Mouse (Mus musculus) CD4-positive, CD25-positive, alpha-beta regulatory T cell, adult 2 months (primary cell): ENCODE data around the gene Sec24c.

ENCODE experiments used
- DNase-seq: peaks from one replicate; pipeline ENCODE4 v3.0.0-alpha.2; 2012; ENCODE audit warnings: low read depth, low spot score

The Sec24c gene

DNA sequence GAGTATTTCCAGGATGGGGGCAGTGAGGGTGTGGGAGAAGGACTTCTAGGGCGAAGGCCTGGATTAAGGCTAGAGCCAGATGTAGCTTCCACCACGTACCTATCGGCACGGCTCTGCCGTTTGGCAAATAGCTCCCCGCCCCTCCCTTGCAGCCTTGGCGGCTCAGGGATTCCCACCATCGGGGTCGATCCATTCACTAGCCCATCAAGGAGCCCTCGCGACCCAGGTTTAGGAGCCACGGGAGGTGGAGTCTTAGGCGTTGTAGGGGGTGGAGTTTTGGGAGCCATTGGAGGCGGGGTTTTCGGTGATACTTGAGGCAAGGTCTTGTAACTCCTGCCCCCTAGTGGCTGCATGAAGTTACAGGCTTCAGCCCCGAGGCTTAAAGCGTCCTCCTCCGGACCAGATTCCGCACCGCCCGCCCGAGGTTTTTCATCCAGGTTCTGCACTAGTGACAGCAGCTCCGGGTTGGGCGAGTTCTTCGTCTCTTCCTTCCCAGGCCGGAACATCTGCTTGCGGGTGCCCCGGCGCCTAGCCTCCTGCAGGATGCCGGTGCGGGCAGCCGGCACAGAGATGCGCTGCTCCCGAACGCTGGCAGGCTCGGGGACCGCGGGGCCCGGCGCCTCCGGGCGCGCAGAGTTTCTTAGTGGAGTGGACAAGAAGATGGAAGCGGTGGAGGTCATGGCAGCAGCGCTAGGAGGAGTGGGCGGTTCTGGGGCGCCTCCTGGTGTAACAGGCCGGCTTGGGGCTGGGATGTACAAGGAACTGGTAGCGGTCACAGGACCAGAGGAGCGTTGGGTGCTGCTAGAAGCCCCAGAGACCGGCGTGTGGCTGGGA is 13.1 kb upstream of the Sec24c start:
- DNase-seq: peak; percentile 97

- DNase-seq: no peak
Measured at GRCm38 (mm10) chr14:20661661-20662331, 12.3 kb upstream of the Sec24c start.

DNA sequence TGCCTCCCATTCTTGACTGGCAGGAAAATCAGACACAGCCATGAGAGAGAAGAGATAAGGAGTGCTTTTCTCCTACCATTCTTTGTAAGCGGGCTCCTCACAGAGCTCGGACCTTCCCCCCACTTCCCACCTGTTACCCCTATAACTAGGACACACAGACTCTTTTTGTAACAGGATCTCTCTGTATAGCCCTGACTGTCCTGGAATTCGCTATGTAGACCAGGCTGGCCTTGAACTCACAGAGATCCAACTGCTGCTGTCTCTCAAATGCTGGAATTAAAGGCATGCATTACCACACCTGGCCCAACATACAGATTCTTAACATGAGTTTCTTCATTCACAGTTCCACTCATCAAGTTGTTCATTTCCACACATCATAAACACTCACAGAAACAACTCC is 11.4 kb upstream of the Sec24c start:
- DNase-seq: no peak

- no peak for DNase-seq
Measured at GRCm38 (mm10) chr14:20663601-20664000, 10.5 kb upstream of the Sec24c start.

GRCm38 (mm10) chr14:20664436-20664835 is 9.7 kb upstream of the Sec24c start:
- no peak for DNase-seq

DNA sequence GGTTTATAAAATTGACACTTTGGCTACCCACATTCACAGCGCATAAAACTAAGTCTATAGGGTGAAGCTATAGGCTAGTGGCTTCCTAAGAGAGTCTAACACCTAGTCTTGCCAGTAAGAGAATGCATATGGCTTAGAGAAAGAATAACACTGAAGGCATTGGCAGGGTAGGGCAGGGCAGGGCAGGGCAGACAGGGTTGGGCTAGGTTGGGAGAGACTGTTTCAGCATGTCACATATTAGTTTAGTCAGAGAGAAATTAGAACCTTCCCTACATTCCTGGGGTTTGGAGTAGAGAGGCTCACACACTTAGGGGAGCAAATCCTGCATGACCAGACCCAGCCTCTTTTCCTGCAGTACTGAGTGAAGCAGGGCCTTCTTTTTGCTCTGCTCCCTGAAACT is 6.6 kb upstream of the Sec24c start:
- DNase-seq: no peak

DNA sequence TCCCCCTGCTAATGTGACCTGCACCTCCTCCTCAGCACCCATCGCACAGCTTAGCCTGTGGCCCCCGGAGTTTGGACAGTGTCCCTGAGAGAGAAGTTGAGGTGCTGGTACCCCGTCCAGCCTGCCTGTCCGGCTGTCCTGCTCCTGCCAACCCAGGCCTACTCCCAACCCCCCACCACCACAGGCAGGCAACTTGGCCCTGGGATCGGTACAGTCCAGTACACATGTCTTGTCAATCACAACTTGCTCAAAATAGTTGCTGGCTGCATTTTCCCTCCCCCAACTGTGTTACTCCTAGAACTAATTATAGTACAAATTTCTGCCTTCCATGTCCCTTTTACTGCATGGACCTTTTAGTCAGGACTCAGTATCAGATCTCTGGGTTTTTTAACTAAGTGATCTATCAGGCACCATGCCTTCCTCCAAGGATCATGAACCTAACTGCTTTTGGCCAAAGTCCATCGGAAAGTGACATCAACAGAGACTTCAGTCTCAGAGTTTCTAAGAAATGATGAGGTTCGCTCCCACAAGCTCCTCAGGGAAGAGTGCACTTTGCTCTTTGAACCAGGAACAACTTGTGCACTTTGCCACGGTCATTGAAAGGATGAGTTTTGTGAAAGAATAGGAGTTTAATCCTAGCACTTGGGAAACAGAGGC is 5.8 kb upstream of the Sec24c start, which contains the start of gene Synpo2l:
Synpo2l (minus strand) TSS at position 201 of the 657 bp plus-strand sequence.
- no peak for DNase-seq

DNA sequence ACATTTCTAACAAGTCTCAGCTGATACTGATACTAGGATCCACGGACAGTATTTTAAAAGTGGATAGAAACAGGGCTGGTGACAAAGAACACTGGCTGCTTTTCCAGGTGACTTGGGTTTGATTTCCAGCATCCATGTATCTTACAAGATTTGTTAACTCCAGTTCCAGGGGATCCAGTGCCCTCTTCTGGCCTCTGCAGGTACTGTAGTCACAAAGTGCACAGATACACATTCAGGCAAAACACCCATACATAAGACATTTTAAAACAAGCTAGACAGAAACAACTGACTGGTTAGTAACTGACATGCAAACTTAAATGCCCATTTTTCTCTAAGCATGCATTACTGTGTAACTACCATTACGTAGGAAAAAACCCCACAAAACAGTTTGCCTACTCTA is 1.1 kb upstream of the Sec24c start:
- DNase-seq: peak; percentile 71

GRCm38 (mm10) chr14:20673735-20674063 is 409 bp upstream of the Sec24c start:
- no peak for DNase-seq

DNA sequence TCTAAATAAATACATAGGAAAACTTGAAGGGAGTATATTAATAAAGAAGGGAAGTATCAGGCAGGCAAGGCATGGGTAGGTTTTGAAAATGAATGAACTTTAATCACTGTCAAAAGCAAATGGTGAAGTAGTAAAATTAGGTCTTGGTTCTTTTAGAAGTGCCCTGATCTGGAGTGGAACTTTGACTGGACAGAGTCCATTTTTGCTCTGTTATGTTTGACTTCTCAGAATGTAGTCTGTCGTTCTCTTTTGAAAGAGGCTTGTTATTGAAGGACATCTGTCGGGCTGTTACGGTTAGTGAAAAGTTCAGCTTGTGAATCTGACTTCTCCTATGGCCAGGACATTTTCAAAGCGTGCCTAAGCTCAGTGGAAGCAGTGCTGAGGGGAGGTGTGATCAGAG is 3.8 kb downstream of the Sec24c start:
- DNase-seq: no peak

- DNase-seq: no peak
Measured at GRCm38 (mm10) chr14:20681742-20682141, 7.6 kb downstream of the Sec24c start.

- DNase-seq: peak; percentile 89
Measured at GRCm38 (mm10) chr14:20682498-20682897, 8.4 kb downstream of the Sec24c start.

GRCm38 (mm10) chr14:20686576-20686975 is 12.5 kb downstream of the Sec24c start:
- no peak for DNase-seq

GRCm38 (mm10) chr14:20689009-20689408 is 14.9 kb downstream of the Sec24c start:
- no peak for DNase-seq

DNA sequence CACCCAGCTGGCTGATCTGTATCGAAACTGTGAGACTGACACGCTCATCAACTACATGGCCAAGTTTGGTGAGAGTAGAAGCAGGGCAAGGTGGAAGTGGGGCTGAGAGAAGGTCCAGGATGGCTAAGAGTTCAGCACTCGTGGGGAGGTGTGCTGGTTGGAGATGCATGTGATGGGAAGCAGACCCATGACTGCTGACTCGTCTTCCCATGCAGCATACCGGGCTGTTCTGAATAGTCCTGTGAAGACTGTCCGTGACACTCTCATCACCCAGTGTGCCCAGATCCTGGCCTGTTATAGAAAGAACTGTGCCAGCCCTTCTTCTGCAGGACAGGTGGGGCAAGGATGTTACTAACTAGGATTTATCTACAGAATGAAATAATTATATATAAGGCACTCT is 17.7 kb downstream of the Sec24c start:
- DNase-seq: no peak

GRCm38 (mm10) chr14:20693589-20694101 is 19.5 kb downstream of the Sec24c start:
- DNase-seq: no peak

GRCm38 (mm10) chr14:20694185-20694883 is 20.2 kb downstream of the Sec24c start:
- DNase-seq: no peak

DNA sequence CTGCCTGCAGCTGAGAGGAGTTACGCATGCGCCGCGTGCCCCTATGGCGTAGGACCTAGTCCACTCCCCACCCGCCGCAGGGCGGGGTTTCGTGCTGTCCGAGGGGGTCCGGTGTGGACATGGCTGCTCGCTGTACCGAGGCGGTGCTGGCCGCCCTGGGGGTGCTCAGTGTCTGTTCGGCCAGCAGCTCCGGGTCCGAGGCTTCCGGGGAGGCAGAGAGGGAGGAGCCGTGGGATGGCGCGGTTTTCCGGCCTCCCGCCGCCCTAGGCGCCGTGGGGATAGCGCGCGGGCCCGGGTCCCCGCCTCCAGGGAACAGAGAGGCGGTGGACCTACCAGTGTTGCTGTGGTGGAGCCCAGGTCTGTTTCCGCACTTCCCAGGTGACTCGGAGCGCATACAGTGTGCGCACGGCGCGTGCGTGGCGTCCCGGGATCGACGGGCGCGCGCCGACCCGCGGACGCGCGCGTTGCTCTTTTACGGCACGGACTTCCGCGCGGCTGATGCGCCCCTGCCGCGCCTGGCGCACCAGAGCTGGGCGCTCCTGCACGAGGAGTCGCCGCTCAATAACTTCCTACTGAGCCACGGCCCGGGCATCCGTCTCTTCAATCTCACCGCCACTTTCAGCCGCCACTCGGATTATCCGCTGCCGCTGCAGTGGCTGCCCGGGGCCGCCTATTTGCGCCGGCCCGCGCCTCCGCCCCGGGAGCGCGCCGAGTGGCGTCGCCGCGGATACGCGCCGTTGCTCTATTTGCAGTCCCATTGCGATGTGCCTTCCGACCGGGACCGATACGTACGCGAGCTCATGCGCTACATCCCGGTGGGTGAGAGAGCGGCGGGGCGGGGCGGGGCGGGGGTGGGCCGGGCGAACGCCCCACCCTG is 21.0 kb downstream of the Sec24c start, which contains the start of gene Fut11:
Fut11 (plus strand) TSS at position 85 of the 877 bp plus-strand sequence.
- DNase-seq: peak; percentile 93

- no peak for DNase-seq
Measured at GRCm38 (mm10) chr14:20695761-20696520, 21.8 kb downstream of the Sec24c start.

DNA sequence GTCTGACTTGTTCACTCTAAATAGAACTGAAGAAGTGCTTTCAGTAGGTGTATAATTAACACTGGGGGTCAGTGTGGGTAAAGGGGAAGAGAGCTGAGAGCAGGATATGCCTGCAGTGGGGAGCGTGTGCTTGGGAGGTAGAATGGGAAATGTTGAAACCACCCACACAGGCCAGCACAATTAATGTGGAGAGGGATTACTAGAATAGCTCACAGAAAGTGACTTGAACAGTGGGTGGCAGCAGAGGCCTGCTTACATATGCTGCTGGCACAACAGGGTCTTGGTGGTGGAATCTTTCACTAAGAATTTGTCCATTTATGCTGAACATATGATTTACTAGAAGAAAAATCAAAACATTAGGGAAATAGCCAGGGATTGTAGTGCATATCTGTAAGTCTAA is 22.9 kb downstream of the Sec24c start:
- peak; percentile 67 for DNase-seq
